Mouse (Mus musculus): ENCODE results near the gene Cd276. TPM values are rescaled to one million over a fixed set of nuclear protein-coding genes. Genes with fewer than 3 reads are reported as not detected.

Cd276 gene
- polyA plus RNA-seq (2017; shearing (Covaris generic)) = not detected

GRCm38 (mm10) chr9:58554908-58555684 lies at the start of gene Cd276:
TSS of gene Cd276 (minus strand) at chr9:58555437.

DNA sequence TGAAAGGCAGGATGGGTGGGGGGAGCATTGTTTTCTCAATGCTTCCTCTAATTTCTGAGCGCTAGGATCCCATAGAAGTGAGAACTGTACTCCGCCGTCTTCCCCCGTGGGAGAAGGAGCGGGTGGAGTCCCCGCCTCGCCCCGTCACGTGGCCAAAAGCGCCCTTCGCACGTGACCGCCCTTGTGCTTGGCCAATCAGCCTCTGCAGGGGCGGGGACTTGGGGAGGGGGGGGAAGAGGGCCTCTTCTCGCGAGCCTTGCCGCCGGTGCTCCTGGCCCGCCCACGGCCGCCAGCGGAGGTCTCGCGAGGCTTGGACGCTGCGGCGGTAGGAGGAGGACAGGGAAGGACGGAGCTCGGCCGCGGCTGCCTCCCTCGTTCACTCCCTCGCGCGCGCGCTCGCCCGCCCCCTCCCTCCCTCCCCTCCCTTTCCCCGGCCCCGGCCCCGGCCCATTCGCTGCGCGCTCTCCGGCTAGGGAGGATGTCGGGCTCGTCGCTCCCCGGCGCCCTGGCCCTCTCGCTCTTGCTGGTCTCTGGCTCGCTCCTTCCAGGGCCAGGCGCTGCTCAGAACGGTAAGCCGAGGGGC lies 26.8 kb upstream of the Cd276 start, which contains the start of gene Nptn:
TSS of gene Nptn (plus strand) at position 283 of the 583 bp plus-strand sequence.

GRCm38 (mm10) chr9:58487851-58488801 lies 67.1 kb downstream of the Cd276 start, which contains the start of gene Insyn1:
TSS of gene Insyn1 (plus strand) at chr9:58488603.

Other genes with a start within 250 kb of the Cd276 start
- not detected for gene Loxl1, start 242.3 kb downstream of the Cd276 start, polyA plus RNA-seq (2017; shearing (Covaris generic))
- gene Tbc1d21, start 185.0 kb downstream of the Cd276 start, polyA plus RNA-seq (2017; shearing (Covaris generic)) = not detected
- gene Insyn1, start 66.8 kb downstream of the Cd276 start, polyA plus RNA-seq (2017; shearing (Covaris generic)) = not detected
- gene Nptn, start 26.8 kb upstream of the Cd276 start, polyA plus RNA-seq (2017; shearing (Covaris generic)) = 64.0 TPM
- gene Rec114, start 188.5 kb upstream of the Cd276 start, polyA plus RNA-seq (2017; shearing (Covaris generic)) = 1.5 TPM